Mouse (Mus musculus) heart, adult 2 months (tissue): Measurements from ENCODE around the gene Kcnq4.

Source experiments
- CTCF ChIP-seq: fragments of 200-600 bp; IDR thresholded peaks from 2 replicates; pipeline ENCODE4 v1.8.1; 2022; ENCODE audit warnings: antibody characterized with exemption, mild to moderate bottlenecking, moderate library complexity
- POLR2A ChIP-seq: fragments of 200-500 bp; IDR thresholded peaks from 2 replicates; pipeline ENCODE4 v1.6.1; 2011; ENCODE audit warnings: mild to moderate bottlenecking, low read depth, low read length, control low read depth; ENCODE audit not compliant: insufficient read depth

DNA sequence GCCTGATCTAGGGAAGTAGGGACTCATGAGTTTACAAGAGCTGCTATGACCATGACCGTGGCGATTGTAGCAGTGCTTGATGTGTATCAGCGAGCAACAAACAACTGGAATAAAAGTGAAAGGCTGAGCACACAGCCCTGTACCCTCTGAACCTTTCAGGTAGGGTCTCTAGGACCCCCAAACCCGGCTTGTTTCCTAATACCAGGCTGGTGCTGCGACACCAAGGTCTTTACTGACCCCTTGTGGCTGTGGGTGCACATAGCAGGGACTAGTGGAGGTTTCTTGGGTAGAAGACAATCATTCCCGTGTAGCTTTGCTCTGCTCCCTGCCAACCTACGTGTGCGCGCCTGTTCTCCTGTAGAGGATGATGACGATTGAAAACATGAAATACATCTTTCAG lies 66.2 kb downstream of the Kcnq4 start:
- no peak; the same call in 1 of the 2 replicates for TF ChIP-seq CTCF
- no peak for TF ChIP-seq POLR2A
